Mouse (Mus musculus) frontal cortex, adult (tissue): ENCODE measurements around the gene Shc2.

ENCODE experiments used
- ATAC-seq: cut with Nextera tagmentation; 2 replicates; pipeline ENCODE4 v1.9.2; 2017; ENCODE audit warnings: mild to moderate bottlenecking, moderate library complexity, mixed read lengths; ENCODE audit not compliant: low TSS enrichment

Gene Shc2

DNA sequence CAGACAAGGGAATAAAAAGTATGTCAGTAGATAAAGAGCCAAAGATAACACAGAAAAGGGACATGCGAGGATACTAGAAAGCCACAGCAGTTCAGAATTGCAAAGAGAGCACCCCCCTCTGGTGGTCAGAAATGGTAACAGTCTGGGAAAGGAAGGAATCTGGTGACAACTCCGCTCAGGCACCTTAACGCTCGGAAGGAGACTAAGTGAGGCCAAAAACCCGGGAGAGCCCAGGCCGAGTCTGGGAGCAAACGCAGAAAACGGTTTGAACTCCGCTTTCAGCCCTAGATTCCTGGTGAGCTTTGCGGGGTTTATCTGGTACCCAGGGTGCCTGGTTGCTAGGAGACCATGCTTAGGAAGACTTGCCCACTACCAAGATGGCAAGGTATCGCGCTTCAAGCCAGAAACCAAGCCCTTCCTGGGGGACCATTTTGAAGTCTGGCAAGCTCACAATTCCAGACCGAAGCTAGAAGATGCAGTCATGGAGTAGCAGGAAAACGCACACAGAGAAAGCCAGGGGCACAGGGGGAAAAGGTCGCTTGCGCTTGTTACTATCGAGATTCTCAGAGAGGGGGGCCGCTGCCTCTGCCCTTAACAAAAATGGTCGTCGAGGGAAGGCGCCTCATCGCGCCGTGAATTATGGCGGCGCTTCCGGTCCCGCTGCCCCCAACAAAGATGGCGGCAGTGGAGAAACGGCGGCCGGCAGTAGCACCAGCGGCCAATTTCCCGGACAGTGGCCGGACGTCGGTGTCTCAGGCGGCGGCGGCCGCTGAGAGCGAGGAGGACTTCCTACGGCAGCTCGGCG is 31.3 kb upstream of the Shc2 start, which contains the start of gene Tpgs1:
Gene Tpgs1, plus strand, starts transcription at position 599 of the 805 bp plus-strand sequence.
- ATAC-seq: peak; percentile 80

DNA sequence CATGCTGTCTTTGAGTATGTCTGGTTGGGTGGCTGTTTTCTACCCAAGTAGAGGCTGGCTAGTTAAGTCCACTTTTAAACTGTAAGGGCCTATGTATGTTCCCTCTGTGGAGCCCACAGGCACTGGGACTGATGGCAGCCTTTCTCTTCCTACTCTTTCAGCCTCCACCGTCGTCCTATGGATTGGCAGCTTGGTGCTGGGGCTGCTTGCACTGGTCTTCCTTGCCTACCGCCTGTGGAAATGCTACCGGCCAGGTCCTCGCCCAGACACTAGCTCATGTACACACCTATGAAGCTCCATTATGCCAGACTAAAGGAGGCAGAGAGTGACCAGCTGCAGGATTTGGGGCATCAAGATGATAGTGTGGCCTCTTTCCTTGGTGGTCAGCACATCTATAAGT is 30.4 kb upstream of the Shc2 start:
- ATAC-seq: no peak

DNA sequence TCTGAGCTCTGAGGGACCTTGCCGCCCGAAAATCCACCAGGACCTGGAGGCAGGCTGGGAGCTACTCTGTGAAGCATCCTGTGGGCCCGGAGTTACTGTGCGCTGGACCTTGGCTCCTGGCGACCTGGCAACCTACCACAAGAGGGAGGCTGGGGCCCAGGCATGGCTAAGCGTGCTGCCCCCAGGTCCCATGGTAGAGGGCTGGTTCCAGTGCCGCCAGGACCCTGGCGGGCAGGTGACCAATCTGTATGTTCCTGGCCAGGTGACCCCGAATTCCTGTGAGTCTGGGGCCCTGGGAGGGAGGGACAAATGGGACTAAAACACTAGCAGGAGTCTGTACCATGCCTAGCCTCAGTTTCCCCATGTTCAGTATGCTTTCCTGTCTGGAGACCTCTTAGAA is 28.8 kb upstream of the Shc2 start:
- ATAC-seq: no peak

DNA sequence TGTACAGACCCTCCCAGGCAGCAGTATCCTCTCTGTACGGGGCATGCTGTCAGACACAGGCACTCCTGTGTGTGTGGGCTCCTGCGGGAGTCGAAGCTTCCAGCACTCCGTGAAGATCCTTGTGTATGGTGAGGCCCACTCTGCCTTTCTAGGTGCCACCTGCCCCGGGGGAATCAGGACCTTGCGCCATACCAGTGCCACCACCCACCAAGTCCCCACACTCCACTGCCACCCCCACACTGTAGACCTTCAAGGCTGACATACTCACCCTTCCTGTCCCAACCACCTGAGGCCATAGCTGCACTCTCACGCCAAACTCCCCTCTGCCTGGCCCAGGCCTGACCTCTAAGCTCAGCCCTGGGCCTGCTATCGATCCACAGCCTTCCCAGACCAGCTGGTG is 27.3 kb upstream of the Shc2 start:
- no peak for ATAC-seq

DNA sequence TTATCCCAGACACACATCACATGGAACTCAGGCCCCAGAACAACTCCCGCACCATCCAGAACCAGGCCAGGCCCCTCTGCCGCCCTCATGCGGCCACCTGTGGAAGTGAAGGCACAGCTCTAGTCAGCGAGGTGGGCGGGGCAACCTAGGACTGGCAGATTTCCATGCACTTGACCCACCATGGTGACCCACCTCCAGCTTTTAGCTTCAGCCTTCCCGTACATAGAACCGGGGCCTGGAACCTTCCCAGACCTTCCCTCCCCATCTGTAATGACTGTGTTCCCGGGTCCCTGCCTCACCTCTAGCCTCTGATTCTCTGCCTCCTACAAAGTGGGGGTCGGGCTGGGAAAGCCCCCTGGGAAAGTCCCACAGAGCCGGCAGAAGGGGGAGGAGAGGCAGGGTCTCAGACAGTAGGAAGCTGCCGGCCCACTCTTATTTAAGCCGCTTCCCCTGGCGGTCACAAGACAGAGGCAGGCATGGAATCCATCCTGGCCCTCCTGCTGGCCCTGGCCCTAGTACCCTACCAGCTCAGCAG is 26.5 kb upstream of the Shc2 start, which contains the start of gene Madcam1:
Gene Madcam1, plus strand, starts transcription at position 429 of the 535 bp plus-strand sequence.
- no peak for ATAC-seq

DNA sequence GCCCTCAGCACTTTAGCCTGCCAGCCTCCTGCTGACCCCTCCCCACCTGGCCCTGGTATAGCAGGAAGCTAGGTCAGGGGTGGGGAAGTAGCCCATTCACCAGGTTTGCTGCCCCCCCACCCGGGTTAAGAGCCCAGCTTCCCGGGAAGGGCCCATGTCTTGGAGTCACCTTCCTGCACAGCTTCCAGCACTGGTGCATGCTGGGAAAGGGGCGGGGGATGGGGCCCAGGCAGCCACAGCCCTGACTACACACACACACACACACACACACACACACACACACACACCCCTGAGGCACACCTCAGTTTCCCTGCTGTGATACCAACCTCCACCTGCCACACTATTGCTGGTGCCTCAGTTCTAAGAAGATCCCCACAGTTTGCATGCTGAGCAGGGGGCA is 24.1 kb upstream of the Shc2 start:
- ATAC-seq: no peak

DNA sequence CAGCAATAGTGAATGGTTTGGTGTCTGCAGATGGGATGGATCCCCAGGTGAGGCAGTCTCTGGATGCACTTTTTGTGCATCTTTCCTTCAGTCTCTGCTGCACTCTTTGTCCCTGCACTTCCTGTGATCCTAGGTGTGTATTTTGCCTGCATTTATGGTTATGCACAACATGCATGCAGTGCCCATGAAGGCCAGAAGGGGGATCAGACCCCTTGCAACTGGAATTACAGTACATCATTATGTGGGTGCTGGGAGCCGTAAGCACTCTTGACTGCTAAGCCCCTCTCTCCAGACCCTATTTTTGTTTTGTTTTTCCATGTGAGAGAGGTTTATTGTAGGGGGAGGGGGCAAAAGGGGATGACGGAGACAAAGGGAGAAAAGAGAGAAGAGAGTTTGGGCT is 22.6 kb upstream of the Shc2 start:
- ATAC-seq: no peak

DNA sequence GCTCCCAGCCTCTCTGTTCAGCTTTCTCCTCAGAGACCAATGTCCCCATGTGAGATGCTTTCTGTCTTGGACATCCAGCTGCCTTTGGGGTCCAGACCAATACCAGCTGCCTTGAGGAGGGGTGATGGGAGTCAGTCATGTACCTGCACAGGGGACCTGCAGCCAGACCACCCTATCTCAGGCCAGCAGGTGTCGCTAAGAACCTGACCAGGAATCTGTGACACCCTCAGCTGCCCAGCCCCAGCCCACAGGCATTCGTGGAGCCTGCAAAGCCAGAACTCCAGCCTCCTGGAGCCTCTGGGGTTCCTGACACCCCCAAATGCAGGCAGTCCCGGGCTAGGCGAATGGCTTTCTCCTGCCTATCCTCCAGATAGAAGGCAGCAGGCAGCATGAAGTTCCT is 21.1 kb upstream of the Shc2 start:
- ATAC-seq: no peak

DNA sequence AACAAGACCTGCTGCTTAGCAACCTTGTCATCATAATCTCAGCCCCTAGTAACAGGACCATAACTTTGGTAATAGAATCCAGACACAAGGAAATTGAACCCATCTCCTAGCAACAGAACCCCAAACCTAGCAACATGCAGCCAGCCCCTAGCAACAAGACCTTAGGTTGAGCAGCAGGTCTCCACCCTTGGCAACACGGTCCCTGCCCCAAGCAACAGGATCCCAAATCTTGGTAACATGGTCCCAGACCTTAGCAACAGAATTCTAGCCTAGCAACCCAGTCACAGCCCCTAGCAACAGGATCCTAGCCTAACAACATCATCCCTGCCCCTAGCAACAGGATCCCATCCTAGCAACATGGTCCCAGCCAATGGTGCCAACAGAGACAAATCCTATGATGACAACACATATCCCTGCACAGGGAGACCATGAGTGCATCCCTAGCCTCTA is 17.3 kb upstream of the Shc2 start:
- peak; percentile 44 for ATAC-seq

DNA sequence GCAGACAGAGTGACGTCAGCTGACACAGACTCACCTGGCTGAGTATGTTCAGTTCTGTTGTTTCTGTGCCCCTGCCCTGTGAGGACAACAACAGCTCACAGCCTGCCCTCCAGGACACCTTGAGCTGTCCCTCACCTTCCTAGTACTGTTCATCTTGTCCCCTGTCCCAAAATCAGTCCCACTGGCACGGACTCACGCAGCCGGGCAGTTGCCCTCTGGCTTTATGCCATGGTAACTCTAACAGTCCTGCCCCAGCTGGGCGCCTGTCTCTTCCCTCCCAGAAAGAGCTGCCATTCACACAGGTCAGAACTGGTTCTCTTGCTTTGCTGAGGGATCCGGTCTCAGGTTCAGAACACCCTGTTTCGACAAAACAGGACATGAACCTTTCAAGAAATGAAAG is 15.1 kb upstream of the Shc2 start:
- ATAC-seq: no peak

DNA sequence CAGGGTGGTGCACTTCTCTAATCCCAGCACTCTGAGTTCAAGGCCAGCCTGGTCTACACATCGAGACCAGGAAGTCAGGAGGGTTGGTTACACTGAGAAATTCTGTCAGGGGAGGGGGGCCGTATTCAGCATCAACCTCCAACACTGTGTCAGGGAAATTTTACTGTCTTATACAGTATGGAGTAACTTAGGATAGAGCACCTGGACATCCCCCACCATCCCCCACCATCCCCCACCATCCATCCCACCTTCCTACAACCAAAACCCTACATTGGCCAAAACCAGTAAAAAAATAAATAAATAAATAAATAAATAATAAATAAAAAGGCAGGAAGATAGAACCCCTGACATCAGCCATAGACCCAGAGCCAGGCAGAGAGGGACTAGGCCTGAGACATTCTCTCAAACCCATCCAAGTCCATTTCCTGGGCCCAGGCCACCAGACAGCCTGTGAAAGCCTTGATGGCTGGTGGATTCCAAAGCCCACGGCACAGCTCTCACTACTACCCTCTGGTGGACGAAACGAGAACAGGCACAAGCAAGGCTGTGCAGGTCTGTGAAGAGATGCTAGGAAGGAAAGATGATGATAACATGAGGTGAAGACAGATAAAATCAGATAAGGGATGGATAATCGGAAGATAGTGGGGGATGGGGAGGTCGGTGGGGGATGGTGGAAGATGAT is 11.5 kb upstream of the Shc2 start:
- peak; percentile 78; the same call in 1 of the 2 replicates for ATAC-seq

DNA sequence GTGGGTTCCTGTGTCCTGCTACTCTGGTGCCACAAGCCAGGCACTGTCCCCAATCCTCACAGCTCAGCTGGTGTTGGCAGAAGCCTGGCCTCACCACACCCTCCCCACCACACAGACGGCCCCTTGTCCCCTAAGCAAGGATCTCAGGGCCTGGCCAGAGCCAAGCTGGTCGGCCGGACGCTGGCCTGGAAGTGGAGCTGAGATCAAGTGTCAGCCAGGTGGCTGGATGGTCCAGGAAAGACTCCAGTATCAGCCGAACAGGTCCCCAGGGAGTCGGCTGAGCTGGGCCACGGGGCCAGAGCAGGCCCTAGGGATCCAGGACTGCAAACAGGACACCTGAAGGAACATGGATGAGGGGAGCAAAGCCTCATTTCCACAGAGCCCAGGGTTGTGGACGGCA is 8.0 kb upstream of the Shc2 start, which contains the start of gene Odf3l2:
Gene Odf3l2, minus strand, starts transcription at position 28 of the 400 bp plus-strand sequence.
- no peak for ATAC-seq

DNA sequence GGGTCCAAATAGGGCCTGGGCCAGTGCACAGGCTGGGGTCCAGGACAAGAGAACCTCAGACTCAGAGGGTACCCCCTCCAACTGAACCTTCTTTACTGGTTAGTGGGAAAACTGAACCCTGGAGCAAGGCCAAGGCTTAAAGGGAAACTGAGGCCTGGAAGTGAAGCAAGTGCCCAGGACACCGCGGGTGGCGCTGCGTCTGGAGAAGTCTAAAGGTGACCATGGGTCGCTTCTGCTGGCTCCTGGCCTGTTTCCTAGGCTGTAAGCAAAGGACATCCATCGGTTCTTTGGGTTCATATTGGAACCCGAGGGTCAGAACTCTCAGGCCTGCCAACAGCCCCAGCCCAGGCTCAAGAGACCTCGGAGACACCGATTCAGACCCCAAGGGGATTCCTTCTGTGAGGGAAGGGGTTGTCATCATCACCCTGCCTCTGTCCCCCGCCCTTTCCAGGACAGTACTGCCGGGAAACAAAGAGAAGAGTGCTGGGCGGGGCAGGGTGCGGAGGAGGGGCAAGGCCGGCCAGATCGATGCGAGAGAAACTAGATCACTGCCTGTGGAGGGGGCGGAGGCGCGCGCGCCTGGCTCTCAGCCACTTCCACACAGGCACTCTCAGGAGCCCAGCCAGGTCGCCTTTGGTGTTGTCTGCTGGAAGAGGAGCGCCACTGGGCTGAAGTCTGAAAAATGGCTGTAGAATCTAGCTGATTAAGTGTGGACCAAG is 927 bp upstream of the Shc2 start:
- peak; percentile 36 for ATAC-seq

DNA sequence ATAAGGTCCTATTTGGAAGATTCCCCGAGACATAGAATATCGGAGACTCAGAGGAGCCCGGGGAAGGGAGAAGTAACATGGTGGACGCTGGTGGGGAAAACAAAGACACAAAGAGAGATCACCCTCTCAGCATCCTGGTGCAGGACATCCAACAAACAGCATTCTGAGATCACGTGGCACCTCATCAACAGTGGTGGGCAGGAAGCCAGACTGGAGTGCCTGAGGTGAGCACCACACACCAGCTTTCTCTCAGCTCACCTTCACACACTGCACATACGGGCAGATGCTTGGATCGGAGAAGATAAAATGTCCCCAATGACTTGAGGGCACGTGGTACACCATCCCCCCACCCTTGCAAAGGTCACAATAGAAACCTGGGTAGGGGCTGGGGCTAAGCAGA is 1.4 kb downstream of the Shc2 start:
- ATAC-seq: no peak

DNA sequence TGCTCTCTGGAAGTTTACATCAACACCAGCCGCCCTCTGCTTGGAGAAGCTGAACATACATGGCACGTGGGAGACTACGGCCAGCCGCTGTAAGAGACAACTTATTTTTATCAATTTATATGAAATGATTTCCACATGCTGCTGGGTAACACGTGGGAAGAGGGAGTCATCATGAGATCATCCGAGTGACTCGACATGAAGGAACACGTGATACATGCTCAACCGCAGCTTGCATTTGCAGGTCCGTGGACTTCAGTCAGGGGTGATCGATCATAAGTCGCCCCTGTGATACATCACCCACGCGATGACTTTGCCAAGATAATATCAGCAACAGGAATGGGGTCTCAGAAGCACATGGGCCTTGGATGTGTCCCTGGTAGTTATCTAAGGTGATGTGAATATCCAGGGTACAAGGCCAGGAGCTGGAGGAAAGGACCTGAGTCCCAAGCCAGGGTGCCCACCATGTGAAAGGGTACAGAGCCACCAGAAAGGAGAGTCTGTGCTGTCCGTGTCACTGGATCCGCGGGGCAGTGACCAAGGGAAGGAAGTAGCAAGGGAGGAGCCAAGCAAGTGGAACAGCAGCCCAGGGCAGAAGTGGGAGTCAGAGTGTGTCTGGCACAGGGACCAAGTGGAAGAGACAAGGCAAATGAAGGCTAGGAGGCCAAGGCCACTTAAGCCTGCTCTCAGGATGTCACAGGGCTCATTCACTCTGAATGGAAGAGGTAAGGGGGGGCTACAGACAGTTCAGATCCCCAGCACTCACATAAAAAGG is 4.5 kb downstream of the Shc2 start:
- no peak for ATAC-seq

DNA sequence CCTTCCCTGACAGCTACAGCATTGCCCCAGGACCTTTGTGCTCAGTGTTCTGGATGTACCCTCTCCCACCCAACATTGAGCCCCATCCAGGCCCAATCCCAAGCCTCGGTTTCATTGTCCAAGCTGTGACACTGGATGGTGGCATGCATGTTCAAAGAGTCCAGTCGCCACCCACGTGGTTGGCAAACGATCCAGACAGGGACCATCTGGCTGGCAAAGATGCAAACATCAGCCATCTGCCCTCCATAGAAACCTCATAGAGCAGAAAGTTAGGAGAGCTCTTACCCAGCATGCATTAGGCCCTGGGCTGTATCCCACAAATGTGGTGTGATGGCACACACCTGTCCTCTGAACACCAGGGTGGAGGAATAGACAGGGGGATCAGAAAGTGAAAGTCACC is 6.3 kb downstream of the Shc2 start:
- 0 out of 2 replicates have a peak, but pooled peaks have one; percentile 18 for ATAC-seq

DNA sequence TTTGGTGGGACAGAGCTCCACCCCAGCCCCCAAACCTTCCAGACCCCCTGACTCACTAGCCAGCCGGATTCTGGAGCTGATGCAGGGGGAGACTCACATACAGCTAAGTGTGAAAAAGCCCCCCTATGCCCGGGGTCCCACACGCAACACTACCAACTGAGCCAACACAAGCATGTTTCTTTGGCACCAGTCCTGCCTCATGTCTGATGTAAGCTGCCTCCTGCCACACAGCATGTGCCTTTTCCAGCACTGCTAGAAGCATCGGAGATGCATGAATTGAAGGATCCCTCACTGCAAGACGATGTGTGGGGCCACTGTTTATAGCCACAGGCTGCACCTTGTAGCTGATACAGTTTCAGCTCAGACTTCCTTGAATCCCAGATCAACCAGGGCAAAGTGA is 9.3 kb downstream of the Shc2 start:
- ATAC-seq: no peak

DNA sequence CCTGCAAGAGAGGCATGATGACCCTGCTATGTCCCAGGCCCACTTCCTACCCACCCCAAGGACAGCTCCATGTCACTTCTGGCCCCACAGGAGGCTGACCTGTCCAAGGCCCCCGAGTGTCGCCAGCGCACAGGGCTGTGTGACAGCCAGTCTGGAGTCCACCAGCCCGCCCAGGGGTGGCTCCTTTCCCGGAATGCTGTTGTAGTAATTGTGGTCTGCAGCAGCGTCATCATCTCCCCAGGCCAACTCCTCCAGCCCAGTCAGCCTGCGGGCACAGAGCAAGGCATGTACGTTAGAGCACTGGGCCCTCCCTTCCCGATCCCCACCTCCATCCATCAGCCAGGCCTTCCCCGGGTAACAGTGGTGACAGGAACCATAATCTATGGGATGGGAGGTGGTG is 11.6 kb downstream of the Shc2 start:
- ATAC-seq: no peak

DNA sequence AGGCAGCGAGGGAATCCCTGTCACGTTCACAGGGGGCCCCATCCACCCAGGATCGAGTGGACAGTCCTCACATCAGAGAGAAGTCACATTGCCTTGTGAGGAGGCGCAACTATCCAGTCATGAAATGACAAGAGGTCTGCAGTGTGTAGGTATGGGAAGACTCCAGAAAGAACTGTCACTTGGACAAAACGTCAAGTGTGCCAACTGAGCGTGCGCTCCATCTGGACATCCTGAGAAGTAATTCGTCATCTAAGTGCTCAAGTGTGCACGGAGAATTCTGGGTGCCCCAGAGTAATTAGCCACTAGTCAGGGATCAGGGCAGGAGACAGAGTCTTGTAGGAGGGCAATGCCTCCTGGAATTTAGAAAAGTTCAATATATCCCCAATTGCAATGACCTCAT is 12.3 kb downstream of the Shc2 start:
- no peak for ATAC-seq

DNA sequence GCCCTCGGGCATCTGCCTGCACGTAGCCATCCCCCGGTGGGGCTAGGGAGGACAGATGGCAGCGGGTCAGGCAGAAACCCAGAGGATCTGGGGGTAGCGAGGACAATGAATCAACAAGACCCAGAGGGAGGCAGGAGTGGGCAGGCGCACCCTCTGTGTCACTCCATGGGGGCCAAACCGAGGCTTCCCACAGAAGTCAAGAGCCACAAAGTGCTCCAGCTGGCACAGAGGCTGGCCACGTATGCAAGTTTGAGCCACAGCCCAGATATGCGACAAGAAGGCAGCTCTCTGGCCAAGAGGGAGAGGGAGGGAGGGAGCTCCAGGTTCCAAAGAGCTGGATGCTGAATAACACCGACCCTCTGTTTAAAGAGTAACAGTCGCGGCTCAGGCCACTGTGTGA is 13.8 kb downstream of the Shc2 start:
- ATAC-seq: 0 out of 2 replicates have a peak, but pooled peaks have one; percentile 9

DNA sequence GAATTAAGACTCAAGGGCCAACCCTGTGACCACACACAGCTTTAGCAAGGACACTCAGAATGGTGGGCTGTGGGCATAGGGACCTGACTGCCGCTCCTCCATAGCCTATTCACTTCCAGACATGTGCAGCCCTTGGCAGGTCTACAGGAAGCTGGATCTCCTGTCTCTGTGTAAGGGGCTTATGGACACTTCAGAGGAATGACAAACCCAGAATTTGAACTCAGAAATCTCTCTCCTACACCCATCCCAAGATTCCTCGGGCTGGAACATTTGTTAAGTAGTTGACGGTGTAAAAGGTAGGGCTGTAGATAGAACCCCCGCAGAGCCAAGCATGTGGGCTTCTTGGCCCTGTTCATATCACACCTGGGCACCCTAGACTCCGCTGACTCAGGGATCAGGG is 21.3 kb downstream of the Shc2 start:
- ATAC-seq: no peak
